Mouse (Mus musculus) adipocyte (in vitro differentiated cells): Measurements from ENCODE around the gene Btbd9.
"Not testable (repeated sequence)": the region's sequence is repeated elsewhere in the genome, so short reads cannot be mapped to it uniquely, and the experiment has no call there.

Experiments
- DNase-seq: peaks from one replicate; pipeline ENCODE4 v3.0.0-alpha.2; 2016; ENCODE audit warnings: low spot score

Gene Btbd9

GRCm38 (mm10) chr17:30558623-30559022, 17.7 kb downstream of the Btbd9 start:
- DNase-seq, result no peak

- no peak for DNase-seq
These were observed 19.8 kb downstream of the Btbd9 start for GRCm38 (mm10) chr17:30556512-30556911.

GRCm38 (mm10) chr17:30553027-30553937, 23.0 kb downstream of the Btbd9 start:
- peak; percentile 72 for DNase-seq

- DNase-seq, result no peak
These were observed 25.5 kb downstream of the Btbd9 start for GRCm38 (mm10) chr17:30550774-30551107.

GRCm38 (mm10) chr17:30549899-30550773, 26.2 kb downstream of the Btbd9 start:
- no peak for DNase-seq

GRCm38 (mm10) chr17:30539098-30539497, 37.2 kb downstream of the Btbd9 start:
- no peak for DNase-seq

GRCm38 (mm10) chr17:30536651-30537050, 39.6 kb downstream of the Btbd9 start:
- DNase-seq, result no peak

GRCm38 (mm10) chr17:30533098-30533497, 43.2 kb downstream of the Btbd9 start:
- no peak for DNase-seq

- no peak for DNase-seq
These were observed 45.7 kb downstream of the Btbd9 start for GRCm38 (mm10) chr17:30530542-30530940.

GRCm38 (mm10) chr17:30529632-30530541, 46.4 kb downstream of the Btbd9 start:
- no peak for DNase-seq

GRCm38 (mm10) chr17:30525405-30526295, 50.6 kb downstream of the Btbd9 start:
- DNase-seq, result no peak

- DNase-seq, result no peak
These were observed 51.8 kb downstream of the Btbd9 start for GRCm38 (mm10) chr17:30524451-30524850.

GRCm38 (mm10) chr17:30523783-30524182, 52.5 kb downstream of the Btbd9 start:
- no peak for DNase-seq

- no peak for DNase-seq
These were observed 53.7 kb downstream of the Btbd9 start for GRCm38 (mm10) chr17:30522406-30523078.

- not testable (repeated sequence) for DNase-seq
These were observed 57.1 kb downstream of the Btbd9 start for GRCm38 (mm10) chr17:30519172-30519512.

- DNase-seq, result no peak
These were observed 57.7 kb downstream of the Btbd9 start for GRCm38 (mm10) chr17:30518431-30519171.

- no peak for DNase-seq
These were observed 59.5 kb downstream of the Btbd9 start for GRCm38 (mm10) chr17:30516580-30517340.

GRCm38 (mm10) chr17:30515401-30515800, 60.9 kb downstream of the Btbd9 start:
- no peak for DNase-seq

GRCm38 (mm10) chr17:30513034-30513433, 63.3 kb downstream of the Btbd9 start:
- peak; percentile 16 for DNase-seq
